Mouse (Mus musculus) neutrophil, adult 5-6 weeks (primary cell): ENCODE measurements around the gene Pdzd2. TPM values are rescaled to one million over a fixed set of nuclear protein-coding genes. Genes with fewer than 3 reads are reported as not detected.

ENCODE experiments used
- ATAC-seq: fragments of 151-379, 151-347 bp; 2 replicates; pipeline ENCODE4 v1.8.0; 2017; ENCODE audit warnings: mild to moderate bottlenecking, moderate TSS enrichment; ENCODE audit not compliant: insufficient number of reproducible peaks, poor library complexity, low FRiP score, severe bottlenecking; ENCODE audit errors: extremely low read depth
- total RNA-seq: library from RNA; stranded (forward); fragments of 200-1000 nt; gene quantifications from 2 replicates; pipeline ENCODE4 v1.2.3, GENCODE M21; 2017

Gene Pdzd2
- total RNA-seq, 1 experiment from 2014 or later, result 4.1 TPM

DNA sequence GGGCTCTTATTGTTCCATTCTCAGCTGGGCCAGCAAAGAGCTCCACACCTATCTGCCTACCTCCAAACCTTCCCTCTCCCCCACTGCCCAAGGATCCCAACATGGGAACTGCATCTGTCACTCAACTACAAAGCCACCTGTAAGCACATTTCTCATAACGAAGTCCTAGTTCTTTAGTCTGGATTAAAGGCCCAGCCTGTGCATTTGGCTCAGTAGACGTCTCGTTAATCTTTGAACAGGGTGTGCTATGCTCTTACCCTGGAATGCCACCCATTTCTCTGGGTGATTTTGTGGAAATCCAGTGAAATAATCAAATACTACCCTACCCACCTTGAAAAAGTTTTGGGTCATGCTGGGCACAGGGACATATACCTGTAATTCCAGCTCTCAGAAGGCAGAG lies 308.5 kb downstream of the Pdzd2 start:
- no peak for ATAC-seq

DNA sequence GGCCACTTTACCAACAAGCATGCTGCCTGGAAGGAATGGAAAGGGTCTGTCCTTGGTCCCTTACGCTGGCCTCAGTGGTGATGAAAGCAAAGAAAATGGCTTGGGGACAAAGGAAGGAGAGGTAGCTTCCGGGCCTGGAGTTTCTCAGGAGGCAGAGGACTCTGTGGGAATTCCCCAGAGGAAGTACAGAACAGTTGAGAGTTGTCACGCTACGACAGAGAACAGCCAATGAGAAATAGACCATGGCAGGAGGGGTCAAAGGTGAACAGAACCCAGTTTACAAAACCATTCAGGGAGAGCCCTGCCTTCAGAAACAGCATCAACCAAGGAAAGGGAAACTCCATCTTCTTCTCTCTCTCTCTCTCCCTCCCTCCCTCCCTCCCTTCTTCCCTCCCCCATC lies 309.1 kb downstream of the Pdzd2 start:
- no peak for ATAC-seq

DNA sequence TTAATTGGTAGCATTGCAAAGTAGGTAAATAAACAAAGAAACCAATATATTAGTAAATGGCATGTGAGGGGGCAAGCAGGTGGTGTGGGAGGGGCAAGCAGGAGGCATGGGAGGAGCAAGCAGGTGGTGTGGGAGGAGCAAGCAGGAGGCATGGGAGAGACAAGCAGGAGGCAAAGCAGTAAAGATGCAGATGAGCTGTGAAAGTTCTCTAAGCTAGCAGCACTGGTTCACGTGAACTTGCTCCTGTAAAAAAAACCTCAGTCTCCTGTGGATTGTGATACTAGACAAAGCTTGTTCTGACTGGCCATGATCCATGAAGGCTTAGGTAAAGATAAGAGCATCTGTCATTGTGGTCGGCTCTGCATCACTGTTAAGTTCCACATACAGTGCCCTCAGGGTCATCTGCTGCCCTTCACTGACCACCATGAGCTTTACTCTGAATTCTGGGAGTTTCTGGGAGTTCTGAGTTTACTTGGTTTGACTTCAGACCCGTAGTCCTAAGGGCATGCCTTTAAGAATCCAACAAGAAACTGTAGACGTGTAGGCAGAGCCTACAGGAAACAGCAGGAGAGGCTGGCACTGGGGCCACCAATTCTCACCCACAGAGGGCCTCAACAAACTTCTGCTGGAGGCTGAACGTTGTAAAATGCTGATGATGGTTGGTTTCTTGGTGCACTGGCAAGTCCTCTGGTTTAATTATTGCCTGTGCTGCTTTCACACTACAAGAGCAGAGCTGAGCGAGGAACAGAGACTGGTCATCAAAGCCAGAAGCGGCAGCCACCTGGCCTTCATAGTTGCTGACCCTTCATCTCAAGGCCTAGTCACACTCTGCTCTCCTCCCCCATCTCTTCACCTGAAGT lies 309.9 kb downstream of the Pdzd2 start:
- no peak for ATAC-seq

DNA sequence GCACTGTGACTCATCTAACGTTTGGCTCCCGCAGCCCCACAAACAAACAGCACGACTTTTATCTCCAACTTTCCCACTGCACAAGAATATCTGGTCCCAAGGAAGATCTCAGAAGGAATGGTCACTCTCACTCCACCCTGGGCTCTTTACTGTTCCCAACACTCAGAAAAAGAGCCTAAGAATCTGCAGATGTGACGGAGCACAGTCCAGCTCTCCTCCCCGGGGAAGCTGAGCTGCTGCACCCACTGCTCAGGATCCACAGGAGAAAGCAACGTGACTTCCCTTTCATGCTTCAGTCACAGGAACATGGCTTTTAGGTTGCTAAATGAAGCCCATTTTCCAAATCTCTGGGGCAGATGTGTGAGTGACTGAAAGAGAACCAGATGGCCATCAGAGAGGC lies 311.9 kb downstream of the Pdzd2 start:
- ATAC-seq, result no peak

DNA sequence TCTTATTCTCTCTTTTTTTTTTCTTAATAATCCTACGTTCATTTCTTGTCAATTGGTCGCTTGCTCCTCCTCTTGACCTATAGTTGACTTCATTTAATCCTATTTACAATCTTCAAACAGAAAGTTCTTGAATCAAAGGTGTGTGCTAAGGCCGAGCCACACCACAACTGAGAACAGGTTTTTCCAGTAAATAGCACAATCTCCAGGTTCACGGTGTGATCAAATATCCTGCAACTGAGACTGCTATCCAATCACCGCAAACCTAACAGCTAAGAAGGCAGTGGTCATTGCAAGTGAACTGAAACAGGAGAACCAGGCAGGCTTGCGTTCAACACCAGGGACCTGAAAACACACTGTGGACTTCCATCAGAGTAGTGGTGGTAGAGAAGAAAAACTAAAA lies 313.4 kb downstream of the Pdzd2 start:
- ATAC-seq, result no peak

DNA sequence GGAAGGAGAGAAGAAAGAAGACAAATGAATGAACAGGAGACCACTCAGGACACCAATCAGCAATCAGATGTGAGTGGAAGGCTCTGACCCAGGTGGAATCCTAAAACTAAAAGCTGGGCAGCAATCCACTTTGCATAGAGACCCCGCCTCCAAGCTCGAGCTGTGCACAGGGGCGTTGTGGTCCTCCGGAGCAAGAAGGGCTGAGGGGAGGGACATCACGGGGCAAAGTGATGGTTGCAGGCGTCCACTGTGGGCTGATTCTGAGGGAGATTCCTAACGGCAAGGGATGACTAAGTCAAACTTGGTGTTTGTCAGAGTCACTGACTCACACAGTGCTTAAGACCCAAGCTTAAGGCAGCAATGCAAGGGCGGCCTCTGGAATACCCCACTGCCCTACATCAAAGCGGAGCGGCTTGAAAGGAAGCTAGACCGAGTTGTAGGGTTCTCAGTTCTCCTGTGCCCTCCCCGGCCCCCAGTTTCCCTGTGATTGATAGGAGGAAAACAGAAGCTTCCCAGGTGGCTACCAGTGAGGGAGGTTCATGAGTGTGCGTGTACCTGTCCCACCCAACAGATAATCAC lies 314.6 kb downstream of the Pdzd2 start:
- no peak for ATAC-seq

DNA sequence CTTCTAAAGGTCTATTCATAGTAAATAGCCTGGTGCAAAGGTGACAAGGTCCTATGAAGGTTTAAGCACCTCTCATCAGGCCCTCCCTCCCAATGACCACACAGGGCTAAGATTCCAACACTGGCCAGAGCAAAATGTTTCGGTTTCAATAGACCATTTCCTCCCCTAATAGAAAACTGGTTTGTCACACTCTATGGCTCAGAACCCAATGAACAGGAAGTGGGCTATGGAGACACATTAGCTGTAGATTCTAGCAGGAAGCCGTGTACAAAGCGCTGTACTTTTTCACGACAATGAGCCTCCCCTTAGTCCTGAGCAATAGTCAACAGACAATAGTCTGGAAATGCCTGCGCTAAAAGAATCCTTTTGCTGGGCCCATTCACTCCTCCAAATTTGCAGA lies 315.5 kb downstream of the Pdzd2 start:
- no peak for ATAC-seq

DNA sequence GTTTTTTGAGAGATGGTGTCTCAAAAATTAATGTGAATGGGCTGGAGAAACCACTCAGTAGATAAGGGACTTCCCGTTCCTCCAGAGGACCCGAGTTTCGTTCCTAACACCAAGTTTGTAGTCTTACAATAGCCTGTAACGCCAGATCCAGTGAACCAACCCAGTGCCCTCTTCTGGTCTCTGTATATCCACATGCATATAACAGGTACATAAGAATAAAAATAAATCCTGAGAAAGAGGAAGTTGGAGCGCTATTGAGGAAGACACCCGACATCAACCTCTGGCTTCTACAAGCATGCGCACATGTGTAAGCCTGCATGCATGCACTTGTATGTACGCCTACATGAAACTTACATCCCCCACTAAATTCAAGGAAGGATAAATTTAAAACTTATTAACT lies 318.8 kb downstream of the Pdzd2 start:
- ATAC-seq, result no peak

DNA sequence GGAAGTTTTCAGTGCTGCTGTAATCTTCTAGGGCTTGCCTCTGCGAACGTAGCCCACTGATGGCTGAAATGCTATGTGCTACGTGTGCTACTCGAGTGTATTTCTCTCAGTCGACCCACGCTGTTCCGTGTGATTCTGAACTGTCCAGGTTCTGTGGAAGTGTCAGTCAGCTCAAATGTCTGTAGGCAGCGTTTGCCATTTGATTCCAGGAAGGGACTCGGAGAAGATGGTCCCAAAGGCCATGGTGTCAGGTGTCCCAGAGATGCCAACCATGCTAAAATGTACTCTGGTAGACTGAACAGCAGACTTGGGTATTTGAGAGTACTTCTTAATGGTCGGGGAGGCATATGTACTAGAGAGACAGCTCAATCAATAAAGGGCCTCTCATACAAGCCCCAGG lies 319.3 kb downstream of the Pdzd2 start:
- no peak for ATAC-seq

DNA sequence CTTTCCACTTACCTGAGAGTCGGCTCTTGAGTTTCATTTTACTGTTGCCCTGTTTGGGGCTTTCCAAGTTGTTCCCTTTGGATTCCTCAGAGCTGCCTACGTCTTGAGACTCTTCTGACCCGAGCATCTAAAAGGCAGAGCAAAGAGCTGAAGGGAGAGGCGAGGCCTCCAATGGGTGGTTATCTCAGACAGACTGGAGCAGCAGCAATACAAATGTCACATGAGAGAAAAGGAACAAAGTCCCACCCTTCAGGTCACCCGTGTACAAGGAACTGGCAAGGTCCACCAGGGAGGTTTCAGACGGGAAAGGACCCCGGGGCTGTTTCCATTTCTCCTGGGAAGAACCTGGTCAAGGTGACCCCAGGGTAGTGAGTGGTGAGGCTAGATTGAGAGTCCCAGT lies 320.3 kb downstream of the Pdzd2 start:
- no peak for ATAC-seq

DNA sequence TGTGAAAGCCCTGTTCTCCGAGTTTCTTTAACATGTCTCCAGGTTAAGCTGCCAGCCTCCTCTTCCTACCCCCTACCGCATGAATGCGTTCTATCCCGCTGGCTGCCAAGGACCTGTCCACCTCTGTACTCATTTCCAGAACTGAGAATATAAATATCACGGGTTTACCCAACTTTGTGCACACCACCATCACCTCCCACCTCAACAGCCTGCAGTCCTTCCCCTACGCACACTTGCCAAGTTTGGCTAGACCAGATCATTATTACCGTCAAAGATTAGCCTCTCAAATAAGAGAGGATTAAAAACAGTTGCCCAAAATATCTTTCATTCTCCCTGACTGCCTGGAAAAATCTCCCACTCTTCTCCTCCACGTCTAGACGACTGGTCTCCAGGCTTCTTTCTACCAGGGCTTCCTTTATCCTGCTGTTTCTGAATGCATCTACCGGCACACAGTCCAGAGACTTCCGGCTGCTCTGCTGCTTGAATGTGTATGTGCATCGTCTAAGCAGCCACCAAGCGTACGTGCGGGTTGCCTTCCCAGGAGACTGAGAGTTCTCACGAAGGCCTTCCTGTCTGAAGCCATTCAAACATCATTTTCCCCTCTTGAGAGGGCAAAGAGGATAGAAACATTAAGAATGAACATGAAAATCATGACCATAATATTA lies 324.1 kb downstream of the Pdzd2 start:
- ATAC-seq, result no peak

DNA sequence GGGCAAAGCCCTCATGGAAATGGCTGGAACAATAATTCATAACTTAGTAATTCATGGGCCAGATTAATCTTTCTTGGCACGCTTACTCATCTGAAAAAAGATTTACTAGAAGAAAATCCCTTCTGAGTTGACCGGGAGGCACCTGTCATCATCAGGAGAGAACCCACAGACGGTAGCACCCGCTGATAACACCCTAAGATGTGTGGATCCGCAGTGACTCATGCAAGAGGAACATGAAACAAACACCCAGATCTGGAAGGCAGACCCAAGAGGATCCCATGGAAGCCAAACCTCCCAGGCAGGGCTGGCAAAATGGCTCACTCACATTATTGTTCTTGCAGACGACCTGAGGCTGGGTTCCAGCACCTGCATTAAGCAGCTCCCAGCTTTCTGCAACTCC lies 325.0 kb downstream of the Pdzd2 start:
- ATAC-seq, result no peak

DNA sequence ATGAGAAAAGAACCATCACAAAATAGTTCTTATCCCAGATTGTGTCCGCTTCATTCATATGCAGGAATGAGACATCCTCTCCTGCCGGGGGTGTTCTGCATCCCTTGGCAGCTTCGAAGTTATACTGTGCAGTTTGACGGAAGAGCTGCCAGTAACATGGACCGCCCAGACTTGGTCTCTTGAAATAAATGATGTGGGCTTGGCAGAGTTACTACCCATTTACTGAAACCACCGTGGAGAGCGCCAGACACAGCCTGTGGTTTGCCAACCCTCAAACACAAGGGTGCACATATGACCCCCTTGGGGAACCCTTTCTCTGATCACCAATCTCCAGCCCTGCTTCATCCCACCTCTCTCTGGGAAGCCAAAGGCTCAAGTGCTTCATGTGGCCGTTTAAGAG lies 331.5 kb downstream of the Pdzd2 start:
- ATAC-seq, result no peak

DNA sequence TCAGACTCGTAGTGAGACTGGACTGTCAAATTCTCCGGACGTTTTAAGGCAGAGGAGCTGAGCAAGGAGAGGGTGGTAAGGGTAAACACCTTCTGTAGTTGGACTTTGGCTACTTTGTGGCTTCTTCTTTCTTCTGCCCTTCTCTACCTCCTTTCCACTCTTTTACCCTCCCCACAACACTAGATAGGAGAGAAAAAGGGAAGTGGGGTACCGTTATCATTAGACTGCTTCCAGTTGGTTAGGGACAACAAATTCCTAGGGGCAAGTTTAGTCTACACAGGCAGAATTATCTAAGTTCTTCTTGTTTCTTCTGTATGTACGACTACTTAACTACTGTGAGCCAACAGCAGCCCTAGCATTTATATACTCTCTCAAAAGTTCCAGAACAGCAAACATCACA lies 334.1 kb downstream of the Pdzd2 start:
- ATAC-seq, result no peak

DNA sequence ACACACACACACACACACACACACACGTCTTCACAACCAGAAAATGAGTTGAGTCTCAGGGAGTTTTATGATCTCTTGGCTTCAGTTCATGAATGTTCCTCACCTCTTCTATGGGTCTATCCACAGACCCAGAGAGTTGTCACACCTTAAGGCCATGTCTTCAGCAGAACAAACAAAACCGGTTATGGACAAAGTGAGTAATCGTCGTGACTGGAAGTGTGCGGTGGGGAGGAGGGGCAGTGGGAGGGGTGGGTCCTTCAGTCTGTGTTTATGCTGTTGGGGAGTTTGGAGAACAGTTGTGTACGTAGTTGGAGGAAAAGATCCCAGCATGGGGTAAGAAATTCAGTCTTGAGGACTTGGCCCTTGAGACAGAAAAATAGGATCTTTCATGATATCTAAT lies 342.7 kb downstream of the Pdzd2 start:
- ATAC-seq, result no peak

DNA sequence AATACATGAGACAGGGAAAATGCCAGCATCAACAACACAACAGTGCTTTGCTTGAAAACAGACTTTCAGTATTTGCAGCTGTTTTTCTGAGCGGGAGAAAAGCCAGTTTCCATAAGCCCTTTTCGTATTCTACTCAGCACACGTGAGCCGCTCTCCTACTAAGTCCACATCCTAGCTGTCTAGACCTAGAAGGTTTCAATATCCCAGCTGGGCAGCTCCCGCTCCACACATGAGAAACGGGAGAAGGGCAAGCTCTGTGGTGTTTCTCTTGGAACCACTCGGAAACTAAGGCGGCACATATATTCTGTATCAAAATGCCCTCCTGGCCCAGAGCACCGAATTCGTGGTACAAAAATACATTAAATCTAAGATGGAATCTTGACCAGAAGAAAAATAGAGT lies 345.0 kb downstream of the Pdzd2 start:
- no peak for ATAC-seq

DNA sequence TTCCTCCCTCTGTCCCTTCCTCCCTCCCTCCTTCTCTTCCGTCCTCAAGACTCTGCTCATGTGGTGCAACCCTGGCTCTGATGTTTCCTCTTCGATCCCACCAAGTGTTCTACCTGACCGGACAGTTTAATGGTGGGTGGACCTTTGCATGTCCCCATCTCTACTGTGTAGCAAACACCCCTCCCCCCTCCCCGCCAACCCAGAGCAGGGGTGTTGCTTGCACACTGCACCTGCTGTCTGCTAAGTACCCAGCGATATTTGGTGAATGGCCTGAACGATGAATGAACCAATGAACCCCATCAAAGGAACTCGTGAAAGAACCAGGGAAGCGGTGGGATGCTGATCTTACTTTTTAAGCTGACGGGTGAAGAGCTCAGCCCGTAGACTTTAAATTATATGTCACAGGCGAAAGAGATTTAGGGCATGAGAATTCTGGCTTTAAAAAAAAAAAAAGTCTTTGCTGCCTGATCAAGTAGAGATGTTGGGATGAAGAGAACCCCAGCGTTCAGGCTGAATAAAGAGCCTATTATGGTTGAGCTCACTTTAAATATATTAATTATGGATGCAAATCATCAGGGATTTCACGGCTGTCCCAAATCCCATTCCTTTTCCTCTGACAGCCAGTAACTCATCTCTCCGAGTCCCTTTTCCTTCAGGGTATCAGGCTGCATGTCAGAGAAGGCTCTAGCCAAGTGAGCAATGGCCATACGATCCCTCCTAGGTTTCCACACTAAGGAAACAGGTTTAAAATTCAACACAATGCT lies 350.8 kb downstream of the Pdzd2 start:
- ATAC-seq, result no peak

DNA sequence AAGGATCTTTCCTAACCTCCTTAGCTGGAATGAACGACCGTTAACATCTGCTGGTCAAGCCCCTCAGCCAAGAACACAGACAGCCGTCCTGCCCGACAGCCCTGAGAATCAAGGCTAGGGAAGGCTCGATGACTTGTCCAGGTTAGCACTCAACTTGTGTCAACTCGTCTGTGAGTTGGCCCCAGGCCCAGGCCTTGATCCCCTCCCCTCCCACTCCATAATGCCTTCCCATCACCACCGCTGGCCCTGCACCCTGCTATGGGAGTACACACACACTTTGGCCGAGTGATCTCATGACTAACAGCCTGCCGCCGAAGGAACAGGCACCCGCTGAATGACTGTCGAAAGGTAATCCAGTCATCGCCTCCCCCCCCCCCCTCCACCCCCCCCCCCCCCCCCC lies 355.0 kb downstream of the Pdzd2 start:
- no peak for ATAC-seq

DNA sequence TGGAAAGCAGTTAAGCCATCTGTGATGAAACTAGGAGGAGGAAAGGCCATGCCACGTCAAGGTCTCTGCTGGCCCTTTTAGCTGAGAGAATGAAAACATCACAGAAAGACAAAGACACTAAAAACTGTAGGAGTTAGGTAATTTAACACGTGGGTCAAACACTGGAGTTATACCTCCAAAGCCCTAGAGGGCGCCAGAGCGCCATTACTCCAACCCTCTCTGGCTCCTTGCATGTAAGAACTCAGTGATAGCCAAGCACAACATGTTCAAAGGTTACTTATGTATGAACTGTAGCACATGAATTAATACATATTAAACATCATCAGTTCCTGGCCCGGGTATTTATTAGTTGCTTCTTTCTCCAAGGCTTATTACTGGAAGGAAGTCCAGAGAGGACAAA lies 359.2 kb downstream of the Pdzd2 start:
- ATAC-seq, result peak; percentile 66; the same call in 1 of the 2 replicates

DNA sequence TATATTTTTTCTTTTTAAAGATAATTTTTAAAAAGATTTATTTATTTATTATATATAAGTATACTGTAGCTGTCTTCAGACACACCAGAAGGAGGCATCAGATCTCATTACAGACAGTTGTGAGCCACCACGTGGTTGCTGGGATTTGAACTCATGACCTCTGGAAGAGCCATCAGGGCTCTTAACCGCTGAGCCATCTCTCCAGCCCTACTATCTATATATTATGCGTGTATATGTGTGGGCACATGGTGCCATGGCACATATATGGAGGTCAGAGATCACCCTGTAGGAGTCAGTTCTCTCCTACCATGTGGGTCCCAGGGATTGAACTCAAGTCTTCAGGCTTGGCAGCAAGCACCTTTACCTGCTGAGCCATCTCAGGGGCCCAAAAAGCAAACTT lies 359.7 kb downstream of the Pdzd2 start:
- ATAC-seq, result no peak
